Mouse (Mus musculus) activated CD4-positive, CD25-positive, alpha-beta regulatory T cell, adult 4 months (primary cell): Measurements from ENCODE around the gene Vmn2r118. TPM values are rescaled to one million over a fixed set of nuclear protein-coding genes. Genes with fewer than 3 reads are reported as not detected.

Experiments
- ATAC-seq: one replicate; pipeline ENCODE4 v1.8.0; 2017
- polyA plus RNA-seq, 2 experiments: library from polyadenylated mRNA; unstranded; fragments of 100-300 nt; shearing (Covaris generic); gene quantifications; one replicate each; pipeline ENCODE4 v1.2.1; 2017

The Vmn2r118 gene
- not detected for polyA plus RNA-seq

DNA sequence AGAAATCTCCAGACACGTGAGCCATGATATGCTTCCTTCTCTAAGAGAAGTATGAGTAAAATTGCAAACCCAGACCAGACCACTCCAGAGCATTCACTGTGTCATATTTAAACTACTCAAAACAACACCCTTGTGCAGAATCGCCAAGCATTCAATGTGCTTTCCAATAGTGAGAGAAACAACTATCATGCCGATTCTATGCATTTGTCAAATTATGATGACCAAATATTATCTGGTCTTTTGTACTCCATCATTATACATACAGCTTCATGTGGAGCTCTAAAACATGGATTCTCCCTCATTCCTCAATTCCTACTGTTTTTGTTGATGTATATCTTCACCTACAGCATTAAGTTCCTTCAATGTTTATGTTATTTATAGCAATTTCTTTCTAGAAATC lies at the start of gene Vmn2r118:
TSS of gene Vmn2r118 (minus strand) at position 101 of the 400 bp plus-strand sequence.
- no peak for ATAC-seq

- no peak for ATAC-seq
Observed at GRCm38 (mm10) chr17:55661099-55661498, 36.1 kb upstream of the Vmn2r118 start.

- ATAC-seq = no peak
Observed at GRCm38 (mm10) chr17:55590838-55591237, 34.2 kb downstream of the Vmn2r118 start.

DNA sequence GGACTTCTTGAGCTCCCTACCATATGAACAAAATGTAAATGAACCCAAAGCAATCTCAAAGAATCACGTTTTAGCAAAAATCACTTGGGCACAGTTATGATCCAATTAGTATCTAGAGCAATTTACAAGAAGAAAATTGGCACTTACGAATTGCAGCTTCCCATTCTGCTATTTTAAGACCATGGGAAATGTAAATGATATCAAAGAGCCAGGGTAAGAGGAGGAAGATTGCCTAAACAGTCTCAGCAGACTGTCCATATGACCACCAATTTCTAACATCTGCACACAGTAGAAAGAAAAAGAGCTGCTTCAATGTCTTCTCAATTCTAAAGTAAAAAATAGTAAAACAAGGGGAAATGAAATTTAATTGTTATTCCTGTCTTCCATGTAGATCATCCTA lies 63.2 kb downstream of the Vmn2r118 start:
- no peak for ATAC-seq

- no peak for ATAC-seq
Observed at GRCm38 (mm10) chr17:55548476-55548875, 76.5 kb downstream of the Vmn2r118 start.

Other genes with a start within 250 kb of the Vmn2r118 start
- gene St6gal2, start 179.8 kb downstream of the Vmn2r118 start, polyA plus RNA-seq = not detected
- gene Pot1b, start 87.4 kb upstream of the Vmn2r118 start, polyA plus RNA-seq = 10 to 100 TPM; 14.0 to 17.5 TPM
- gene Adgre4, start 124.8 kb upstream of the Vmn2r118 start, polyA plus RNA-seq = under 1 TPM in 1 of 2 experiments, not detected in 1; 0.38 TPM